Mouse (Mus musculus): ENCODE data around the gene Stt3a. TPM values are rescaled to one million over a fixed set of nuclear protein-coding genes. Genes with fewer than 3 reads are reported as not detected.

The Stt3a gene
- total RNA-seq, 2 experiments from 2014 or later, result 70.6 to 80.9 TPM

GRCm38 (mm10) chr9:36794487-36794886 lies 27.0 kb upstream of the Stt3a start:
- Histone ChIP-seq H3K4me3 (no peak overlapping the region), H3K27ac (no peak overlapping the region)
- no peak for DNase-seq (ENCODE audit: low spot score in 2 of 2)
- no peak for TF ChIP-seq CTCF (conservative IDR thresholded peaks at IDR 0.05)

GRCm38 (mm10) chr9:36792191-36792590 lies 24.7 kb upstream of the Stt3a start:
- H3K27ac ChIP-seq, result no peak overlapping the region
- TF ChIP-seq CTCF (conservative IDR thresholded peaks at IDR 0.05), result no peak
- no peak for DNase-seq (ENCODE audit: low spot score in 2 of 2)
- H3K4me3 ChIP-seq, result no peak overlapping the region

- H3K27ac ChIP-seq, result no peak overlapping the region
- no peak for DNase-seq (ENCODE audit: low spot score in 2 of 2)
- no peak for TF ChIP-seq CTCF (conservative IDR thresholded peaks at IDR 0.05)
- H3K4me3 ChIP-seq, result no peak overlapping the region
Observed at GRCm38 (mm10) chr9:36783921-36784320, 16.4 kb upstream of the Stt3a start.

GRCm38 (mm10) chr9:36769048-36769413 lies 1.6 kb upstream of the Stt3a start:
- no peak for DNase-seq (ENCODE audit: low spot score in 2 of 2)
- H3K4me3 ChIP-seq, result no peak overlapping the region; the same call in 1 of the 2 replicates
- peak; percentile 22; the same call in 1 of the 2 replicates for TF ChIP-seq CTCF (conservative IDR thresholded peaks at IDR 0.05)
- H3K27ac ChIP-seq, result peak overlapping the region; percentile 96

- Histone ChIP-seq H3K27ac (peak overlapping the region; percentile 96), H3K4me3 (peak overlapping the region; percentile 64)
- no peak for TF ChIP-seq CTCF (conservative IDR thresholded peaks at IDR 0.05)
- DNase-seq (ENCODE audit: low spot score in 2 of 2), result peak in 1 of 2 experiments; percentile 25
Observed at GRCm38 (mm10) chr9:36768156-36769047, 923 bp upstream of the Stt3a start.

- no peak overlapping the region for H3K27ac ChIP-seq
- no peak for TF ChIP-seq CTCF (conservative IDR thresholded peaks at IDR 0.05)
- no peak overlapping the region for H3K4me3 ChIP-seq
Observed at GRCm38 (mm10) chr9:36764378-36764777, 3.1 kb downstream of the Stt3a start.

GRCm38 (mm10) chr9:36727034-36727755 lies 40.3 kb downstream of the Stt3a start, which contains the start of gene Chek1:
Gene Chek1, minus strand, starts transcription at chr9:36727065.
- no peak for TF ChIP-seq CTCF (conservative IDR thresholded peaks at IDR 0.05)
- Histone ChIP-seq H3K4me3 (peak within 1 kb of the TSS; percentile 90), H3K27ac (peak within 1 kb of the TSS; percentile 91)
- no peak for DNase-seq (ENCODE audit: low spot score in 2 of 2)

More at GRCm38 (mm10) chr9:36764378-36764777, 3.1 kb downstream of the Stt3a start:
- DNase-seq (ENCODE audit: low spot score in 2 of 2), result no peak

GRCm38 (mm10) chr9:36726131-36727033 lies 41.1 kb downstream of the Stt3a start:
- no peak for TF ChIP-seq CTCF (conservative IDR thresholded peaks at IDR 0.05)
- peak overlapping the region; percentile 91 for H3K27ac ChIP-seq
- H3K4me3 ChIP-seq, result peak overlapping the region; percentile 90
- peak; percentile 90 for DNase-seq (ENCODE audit: low spot score in 2 of 2)

GRCm38 (mm10) chr9:36716624-36717023 lies 50.9 kb downstream of the Stt3a start:
- H3K27ac ChIP-seq, result no peak overlapping the region

GRCm38 (mm10) chr9:36707304-36707703 lies 60.2 kb downstream of the Stt3a start:
- DNase-seq (ENCODE audit: low spot score in 2 of 2), result no peak
- Histone ChIP-seq H3K27ac (no peak overlapping the region), H3K4me3 (no peak overlapping the region)
- TF ChIP-seq CTCF (conservative IDR thresholded peaks at IDR 0.05), result no peak

More at GRCm38 (mm10) chr9:36716624-36717023, 50.9 kb downstream of the Stt3a start:
- H3K4me3 ChIP-seq, result no peak overlapping the region
- TF ChIP-seq CTCF (conservative IDR thresholded peaks at IDR 0.05), result peak; percentile 72
- peak in 1 of 2 experiments; percentile 4 for DNase-seq (ENCODE audit: low spot score in 2 of 2)

GRCm38 (mm10) chr9:36705923-36706322 lies 61.6 kb downstream of the Stt3a start:
- TF ChIP-seq CTCF (conservative IDR thresholded peaks at IDR 0.05), result no peak
- no peak for DNase-seq (ENCODE audit: low spot score in 2 of 2)

GRCm38 (mm10) chr9:36694276-36694675 lies 73.2 kb downstream of the Stt3a start:
- no peak for DNase-seq (ENCODE audit: low spot score in 2 of 2)
- Histone ChIP-seq H3K4me3 (no peak overlapping the region), H3K27ac (no peak overlapping the region)
- TF ChIP-seq CTCF (conservative IDR thresholded peaks at IDR 0.05), result no peak

More at GRCm38 (mm10) chr9:36705923-36706322, 61.6 kb downstream of the Stt3a start:
- Histone ChIP-seq H3K27ac (no peak overlapping the region), H3K4me3 (no peak overlapping the region)
